ENCODE assay signal across 21 mouse cellular contexts in genomic region chr3:152561708-152562107, GRCm38 (mm10).
"Had no signal": no experiment of that assay in that cellular context is flagged by ENCODE, and none has a peak within 500 bp of the region (broad histone marks: within the 10 kb centered on the region; RNA-seq: fewer than 3 reads in every experiment).

No protein-coding gene starts in this region.

- H3K27ac ChIP-seq: liver, embryonic 15.5 days; lung, embryonic 15.5 days; macrophage; midbrain, embryonic 13.5 days; midbrain, embryonic 15.5 days; neural tube, embryonic 13.5 days; neural tube, embryonic 15.5 days had no signal

- DNase-seq: liver, postnatal 0 days; lung, adult 2 months; lung, postnatal 14 days; lung, postnatal 36 days; retina, postnatal 1 day; right cerebral cortex, adult 18-20 months; right cerebral cortex, postnatal 25 days; right cerebral cortex, postnatal 4 days; spleen, adult 18-20 months; thymus, adult 18-20 months; thymus, postnatal 14 days; thymus, postnatal 36 days had no signal

- H3K36me3 ChIP-seq: liver, embryonic 15.5 days; lung, embryonic 15.5 days; midbrain, embryonic 13.5 days; midbrain, embryonic 15.5 days; neural tube, embryonic 13.5 days; neural tube, embryonic 15.5 days had no signal

- H3K4me3 ChIP-seq: liver, embryonic 15.5 days; lung, embryonic 15.5 days; megakaryocyte, embryonic 14.5 days; midbrain, embryonic 13.5 days; midbrain, embryonic 15.5 days; neural tube, embryonic 13.5 days; neural tube, embryonic 15.5 days had no signal

- H3K9me3 ChIP-seq: liver, embryonic 15.5 days; lung, embryonic 15.5 days; megakaryocyte, embryonic 14.5 days; midbrain, embryonic 13.5 days; midbrain, embryonic 15.5 days; neural tube, embryonic 13.5 days; neural tube, embryonic 15.5 days had no signal

- H3K9ac ChIP-seq: liver, embryonic 15.5 days; liver, postnatal 0 days; lung, embryonic 15.5 days; midbrain, embryonic 13.5 days; midbrain, embryonic 15.5 days; neural tube, embryonic 13.5 days; neural tube, embryonic 15.5 days had no signal

- H3K27me3 ChIP-seq: liver, embryonic 15.5 days; lung, embryonic 15.5 days; megakaryocyte, embryonic 14.5 days; midbrain, embryonic 13.5 days; midbrain, embryonic 15.5 days; neural tube, embryonic 13.5 days; neural tube, embryonic 15.5 days had no signal

- ATAC-seq: liver, postnatal 0 days; lung, postnatal 0 days; midbrain, embryonic 13.5 days; midbrain, embryonic 15.5 days had no signal

- H3K4me2 ChIP-seq: liver, embryonic 15.5 days; lung, embryonic 15.5 days; midbrain, embryonic 13.5 days; midbrain, embryonic 15.5 days; neural tube, embryonic 13.5 days; neural tube, embryonic 15.5 days had no signal

- H3K4me1 ChIP-seq: lung, embryonic 15.5 days; midbrain, embryonic 13.5 days; midbrain, embryonic 15.5 days; neural tube, embryonic 13.5 days; neural tube, embryonic 15.5 days had no signal
